Mouse (Mus musculus): ENCODE data around the gene Baat. TPM values are rescaled to one million over a fixed set of nuclear protein-coding genes. Genes with fewer than 3 reads are reported as not detected.

The Baat gene
- total and polyA plus RNA-seq, 3 experiments, result 0.29 TPM; not detected in 2

GRCm38 (mm10) chr4:49478118-49478877, 28.1 kb downstream of the Baat start:
- 19% methylated on average over 19 of the region's 19 CpGs for WGBS
- no peaks in the 10 kb centered on the region for H3K79me2 ChIP-seq (replicated peaks; ENCODE audit: control insufficient read depth, insufficient read depth, low read length)
- no peaks in the 10 kb centered on the region for H3K4me1 ChIP-seq (ENCODE audit: control insufficient read depth, insufficient read depth, low read length)
- H3K9ac ChIP-seq (ENCODE audit: low read depth, low read length), result no peak overlapping the region
- peak in 1 of 2 experiments; percentile 6 for DNase-seq
- H3K27me3 ChIP-seq (ENCODE audit: control insufficient read depth, insufficient read depth, low read length), result no peaks in the 10 kb centered on the region
- no peak for TF ChIP-seq CTCF (IDR thresholded peaks at IDR 0.05)
- TF ChIP-seq POLR2A (IDR thresholded peaks at IDR 0.05; ENCODE audit: insufficient read depth, low read depth, low read length), result no peak
- no peak for TF ChIP-seq EP300 (IDR thresholded peaks at IDR 0.05; ENCODE audit: insufficient read depth, low read depth, low read length)
- no peak overlapping the region for H3K27ac ChIP-seq
- intact Hi-C loops (cut with DNase I), result no loop called here
- H3K36me3 ChIP-seq (ENCODE audit: control insufficient read depth, insufficient read depth, low read length), result no peaks in the 10 kb centered on the region
- no peak overlapping the region for H3K4me3 ChIP-seq

- H3K27me3 ChIP-seq (ENCODE audit: control insufficient read depth, insufficient read depth, low read length), result no peaks in the 10 kb centered on the region
- H3K4me3 ChIP-seq, result no peak overlapping the region
- no peak overlapping the region for H3K9ac ChIP-seq (ENCODE audit: low read depth, low read length)
- H3K4me1 ChIP-seq (ENCODE audit: control insufficient read depth, insufficient read depth, low read length), result no peaks in the 10 kb centered on the region
- intact Hi-C loops (cut with DNase I), result no loop called here
- DNase-seq, result no peak
- no peaks in the 10 kb centered on the region for H3K79me2 ChIP-seq (replicated peaks; ENCODE audit: control insufficient read depth, insufficient read depth, low read length)
- TF ChIP-seq CTCF (IDR thresholded peaks at IDR 0.05), result no peak
- no peak for TF ChIP-seq POLR2A (IDR thresholded peaks at IDR 0.05; ENCODE audit: insufficient read depth, low read depth, low read length)
- TF ChIP-seq EP300 (IDR thresholded peaks at IDR 0.05; ENCODE audit: insufficient read depth, low read depth, low read length), result no peak
- H3K27ac ChIP-seq, result no peak overlapping the region
- H3K36me3 ChIP-seq (ENCODE audit: control insufficient read depth, insufficient read depth, low read length), result no peaks in the 10 kb centered on the region
Observed at GRCm38 (mm10) chr4:49474583-49474982, 31.8 kb downstream of the Baat start.

- no peak within 1 kb of the TSS for H3K4me3 ChIP-seq
- WGBS, result 49% methylated on average over 3 of the region's 3 CpGs
- H3K27me3 ChIP-seq (ENCODE audit: control insufficient read depth, insufficient read depth, low read length), result no peaks in the 10 kb centered on the region
- TF ChIP-seq CTCF (IDR thresholded peaks at IDR 0.05), result no peak
- TF ChIP-seq EP300 (IDR thresholded peaks at IDR 0.05; ENCODE audit: insufficient read depth, low read depth, low read length), result no peak
- no peak for TF ChIP-seq POLR2A (IDR thresholded peaks at IDR 0.05; ENCODE audit: insufficient read depth, low read depth, low read length)
- H3K36me3 ChIP-seq (ENCODE audit: control insufficient read depth, insufficient read depth, low read length), result no peaks in the 10 kb centered on the region
- H3K4me1 ChIP-seq (ENCODE audit: control insufficient read depth, insufficient read depth, low read length), result no peaks in the 10 kb centered on the region
- no peak within 1 kb of the TSS for H3K9ac ChIP-seq (ENCODE audit: low read depth, low read length)
- no peak within 1 kb of the TSS for H3K27ac ChIP-seq
- no peaks in the 10 kb centered on the region for H3K79me2 ChIP-seq (replicated peaks; ENCODE audit: control insufficient read depth, insufficient read depth, low read length)
- intact Hi-C loops (cut with DNase I), result no loop called here
- DNase-seq, result no peak
Observed at GRCm38 (mm10) chr4:49473435-49474100, 32.8 kb downstream of the Baat start, which contains the start of gene Acnat1. Gene Acnat1 (minus strand): TSS chr4:49473912.

GRCm38 (mm10) chr4:49469435-49470151, 36.8 kb downstream of the Baat start:
- 67% methylated on average over 3 of the region's 3 CpGs for WGBS
- Histone ChIP-seq H3K9ac (ENCODE audit: low read depth, low read length) (no peak overlapping the region), H3K36me3 (ENCODE audit: control insufficient read depth, insufficient read depth, low read length) (no peaks in the 10 kb centered on the region), H3K4me1 (ENCODE audit: control insufficient read depth, insufficient read depth, low read length) (no peaks in the 10 kb centered on the region), H3K4me3 (no peak overlapping the region), H3K79me2 (replicated peaks; ENCODE audit: control insufficient read depth, insufficient read depth, low read length) (no peaks in the 10 kb centered on the region), H3K27me3 (ENCODE audit: control insufficient read depth, insufficient read depth, low read length) (no peaks in the 10 kb centered on the region), H3K27ac (no peak overlapping the region)
- TF ChIP-seq CTCF (IDR thresholded peaks at IDR 0.05) (no peak), EP300 (IDR thresholded peaks at IDR 0.05; ENCODE audit: insufficient read depth, low read depth, low read length) (no peak), POLR2A (IDR thresholded peaks at IDR 0.05; ENCODE audit: insufficient read depth, low read depth, low read length) (no peak)
- intact Hi-C loops (cut with DNase I), result no loop called here
- DNase-seq, result no peak

GRCm38 (mm10) chr4:49467360-49467759, 39.0 kb downstream of the Baat start:
- WGBS, result 88% methylated on average over 6 of the region's 6 CpGs
- no peak overlapping the region for H3K4me3 ChIP-seq
- no peaks in the 10 kb centered on the region for H3K79me2 ChIP-seq (replicated peaks; ENCODE audit: control insufficient read depth, insufficient read depth, low read length)
- intact Hi-C loops (cut with DNase I), result no loop called here
- TF ChIP-seq CTCF (IDR thresholded peaks at IDR 0.05), result 0 out of 2 replicates have a peak, but pooled peaks have one; percentile 7
- TF ChIP-seq POLR2A (IDR thresholded peaks at IDR 0.05; ENCODE audit: insufficient read depth, low read depth, low read length), result no peak
- no peaks in the 10 kb centered on the region for H3K27me3 ChIP-seq (ENCODE audit: control insufficient read depth, insufficient read depth, low read length)
- H3K9ac ChIP-seq (ENCODE audit: low read depth, low read length), result no peak overlapping the region
- DNase-seq, result no peak
- H3K36me3 ChIP-seq (ENCODE audit: control insufficient read depth, insufficient read depth, low read length), result no peaks in the 10 kb centered on the region
- no peak overlapping the region for H3K27ac ChIP-seq
- no peaks in the 10 kb centered on the region for H3K4me1 ChIP-seq (ENCODE audit: control insufficient read depth, insufficient read depth, low read length)
